9 mouse cellular contexts compared by ENCODE assay signal in the genomic region with DNA sequence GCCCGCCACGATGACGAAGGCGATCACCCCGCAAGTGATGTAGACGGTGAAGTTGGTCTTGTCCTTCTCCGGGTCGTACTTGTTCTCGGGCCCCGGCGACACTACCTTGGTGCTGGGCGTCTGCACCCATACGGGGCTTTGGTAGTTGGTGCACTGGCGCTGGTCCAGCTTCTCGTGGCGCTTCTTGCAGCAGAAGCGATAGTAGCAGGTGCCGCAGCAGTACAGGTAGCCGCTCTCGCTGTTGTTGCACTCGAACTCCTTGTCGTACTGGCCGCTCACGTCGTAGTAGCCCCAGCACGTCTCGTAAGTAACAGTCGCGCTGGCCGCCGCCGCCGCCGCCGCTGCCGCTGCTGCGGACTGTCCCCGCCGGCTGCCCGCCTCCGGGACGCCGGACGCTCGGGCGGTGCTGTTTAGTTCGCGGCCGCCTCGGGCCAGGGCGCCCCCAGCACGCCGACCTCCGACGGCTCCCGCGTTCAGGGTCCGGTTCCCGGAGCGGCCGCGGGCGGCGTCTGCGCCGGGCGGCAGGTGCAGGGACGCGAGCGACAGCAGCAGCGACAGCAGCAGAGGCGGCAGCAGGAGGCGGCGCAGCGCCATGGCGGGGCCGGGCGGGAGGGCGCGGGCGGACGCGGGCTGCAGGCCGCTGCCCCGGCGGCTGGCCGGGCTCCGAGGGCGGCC. TPM values are rescaled to one million over a fixed set of nuclear protein-coding genes. Genes with fewer than 3 reads are reported as not detected.
DNase-seq lines count a peak whose midpoint lies in the region; ATAC-seq lines count a peak whose summit lies in the region.
"Had no signal": no experiment of that assay in that cellular context is flagged by ENCODE, and none has a peak within 500 bp of the region (broad histone marks: within the 10 kb centered on the region; RNA-seq: fewer than 3 reads in every experiment).

A gene (minus strand): TSS at position 594 of the 675 bp plus-strand sequence.

- no peaks in the 10 kb centered on the region for H3K36me3 ChIP-seq in hindbrain, embryonic 15.5 days
- no peaks in the 10 kb centered on the region for H3K36me3 ChIP-seq in limb, embryonic 12.5 days
- H3K36me3 ChIP-seq in neural tube, embryonic 15.5 days: no peaks in the 10 kb centered on the region

- no peaks in the 10 kb centered on the region for H3K9me3 ChIP-seq in hindbrain, embryonic 15.5 days
- H3K9me3 ChIP-seq in limb, embryonic 12.5 days: no peaks in the 10 kb centered on the region
- no peaks in the 10 kb centered on the region for H3K9me3 ChIP-seq in neural tube, embryonic 15.5 days (replicated peaks)

- peaks cover 12% of the 10 kb centered on the region for H3K27me3 ChIP-seq in hindbrain, embryonic 15.5 days
- H3K27me3 ChIP-seq in limb, embryonic 12.5 days: peaks cover 91% of the 10 kb centered on the region
- peaks cover 26% of the 10 kb centered on the region for H3K27me3 ChIP-seq in neural tube, embryonic 15.5 days (replicated peaks)

- H3K9ac ChIP-seq in hindbrain, embryonic 15.5 days: peak within 1 kb of the TSS; percentile 71
- peak within 1 kb of the TSS; percentile 51 for H3K9ac ChIP-seq in limb, embryonic 12.5 days (replicated peaks)
- H3K9ac ChIP-seq in neural tube, embryonic 15.5 days (replicated peaks): peak within 1 kb of the TSS; percentile 71

- H3K4me1 ChIP-seq in hindbrain, embryonic 15.5 days (replicated peaks): peaks cover 49% of the 10 kb centered on the region
- H3K4me1 ChIP-seq in limb, embryonic 12.5 days (replicated peaks): peaks cover 15% of the 10 kb centered on the region; the same call in 1 of the 2 replicates
- H3K4me1 ChIP-seq in neural tube, embryonic 15.5 days: peaks cover 49% of the 10 kb centered on the region

- WGBS in hindbrain, embryonic 15.5 days: under 1% methylated on average over 85 of the region's 89 CpGs
- WGBS in limb, embryonic 12.5 days: under 1% methylated on average over 69 of the region's 89 CpGs
- WGBS in neural tube, embryonic 15.5 days: under 1% methylated on average over 67 of the region's 89 CpGs

- peak within 1 kb of the TSS; percentile 94 for H3K4me2 ChIP-seq in hindbrain, embryonic 15.5 days
- H3K4me2 ChIP-seq in limb, embryonic 12.5 days: peak within 1 kb of the TSS; percentile 92
- peak within 1 kb of the TSS; percentile 90 for H3K4me2 ChIP-seq in neural tube, embryonic 15.5 days

- peak within 1 kb of the TSS; percentile 76 for H3K4me3 ChIP-seq in hindbrain, embryonic 15.5 days
- H3K4me3 ChIP-seq in limb, embryonic 12.5 days (replicated peaks): peak within 1 kb of the TSS; percentile 56
- peak within 1 kb of the TSS; percentile 76 for H3K4me3 ChIP-seq in neural tube, embryonic 15.5 days (replicated peaks)

- peak; percentile 56 for ATAC-seq in hindbrain, embryonic 15.5 days (ENCODE audit: low FRiP score, low read depth)
- no peak for ATAC-seq in limb, embryonic 12.5 days (ENCODE audit: insufficient number of reproducible peaks, insufficient read depth, low FRiP score, low TSS enrichment, low read depth)
- ATAC-seq in neural tube, embryonic 15.5 days (ENCODE audit: low FRiP score): peak; percentile 40
- no peak; the same call in 1 of the 2 replicates for ATAC-seq in granulocyte monocyte progenitor cell, adult 5-6 weeks (replicated peaks; ENCODE audit: poor library complexity, severe bottlenecking)

- DNase-seq in cerebellum, postnatal 10 days: peak; percentile 57 to 69
- no peak for DNase-seq in cerebellum, adult 11 months
- DNase-seq in thymus, postnatal 4 days: peak; percentile 18
- DNase-seq in thymus, postnatal 10 days (ENCODE audit: low spot score in 2 of 2): no peak

- peak within 1 kb of the TSS; percentile 76 for H3K27ac ChIP-seq in hindbrain, embryonic 15.5 days (replicated peaks)
- H3K27ac ChIP-seq in limb, embryonic 12.5 days: no peak within 1 kb of the TSS
- H3K27ac ChIP-seq in neural tube, embryonic 15.5 days (replicated peaks): peak within 1 kb of the TSS; percentile 86

RNA-seq across cellular contexts. Expression of the gene that starts here (rescaled TPM):
- 5.3 and 5.7 TPM in 2 replicates for polyA plus RNA-seq in hindbrain, embryonic 15.5 days (2015; fragmentation: Nextera tagmentation; extraction: Ambion mirVana)
- polyA plus RNA-seq in limb, embryonic 12.5 days (2016; fragmentation: Nextera tagmentation; extraction: Ambion mirVana): 0.18 and 0.20 TPM in 2 replicates
- polyA plus RNA-seq in neural tube, embryonic 15.5 days (2015; fragmentation: Nextera tagmentation; extraction: Ambion mirVana): 8.0 and 8.7 TPM in 2 replicates
- total RNA-seq in granulocyte monocyte progenitor cell, adult 5-6 weeks (2014; fragmentation: Nextera tagmentation): not detected in 2 replicates
- total RNA-seq in granulocyte monocyte progenitor cell, adult 5-6 weeks (2017): not detected in 2 replicates
- polyA plus RNA-seq: C2C12 had no signal

Comparison
In these comparisons a context has a peak if more than half of its experiments do, and no peak if none do; other contexts are left out.
1. DNase-seq: peak in cerebellum, postnatal 10 days (2 of 2) and thymus, postnatal 4 days (single experiment); none in cerebellum, adult 11 months (single experiment) and thymus, postnatal 10 days (0 of 2).
2. ATAC-seq: peak in hindbrain, embryonic 15.5 days (single experiment) and neural tube, embryonic 15.5 days (single experiment); none in limb, embryonic 12.5 days (single experiment) and granulocyte monocyte progenitor cell, adult 5-6 weeks (single experiment).
3. Peak in every context shown above with its lines, with median percentiles within 50 percentile points of each other: H3K4me2 ChIP-seq, H3K4me3 ChIP-seq and H3K9ac ChIP-seq.